Mouse (Mus musculus): Measurements from ENCODE around the gene Stard13. TPM values are rescaled to one million over a fixed set of nuclear protein-coding genes. Genes with fewer than 3 reads are reported as not detected.

Gene Stard13
- polyA plus RNA-seq, 1 experiment = 1.4 TPM

- 94% methylated on average over 3 of the region's 3 CpGs for WGBS
- H3K27ac ChIP-seq (ENCODE audit: insufficient read depth, low read length) = no peak overlapping the region
- DNase-seq (ENCODE audit: low read depth in 1 of 2, low spot score in 2 of 2) = no peak
- H3K4me3 ChIP-seq (ENCODE audit: extremely low read depth, insufficient read depth, insufficient read length) = no peak overlapping the region
- no peaks in the 10 kb centered on the region for H3K4me1 ChIP-seq (ENCODE audit: control insufficient read depth, insufficient read depth, insufficient read length)
- H3K27me3 ChIP-seq (ENCODE audit: control insufficient read depth, insufficient read depth, low read length) = no peaks in the 10 kb centered on the region
- no peaks in the 10 kb centered on the region for H3K36me3 ChIP-seq (ENCODE audit: control insufficient read depth, insufficient read depth, low read length)
- TF ChIP-seq POLR2A (IDR thresholded peaks at IDR 0.05; ENCODE audit: low read depth, low read length) (no peak), CTCF (IDR thresholded peaks at IDR 0.05; ENCODE audit: extremely low read depth, insufficient read depth, insufficient read length, insufficient replicate concordance) (no peak)
Measured at GRCm38 (mm10) chr5:151162642-151163041, 71.0 kb downstream of the Stard13 start.

GRCm38 (mm10) chr5:151155247-151155646 lies 78.4 kb downstream of the Stard13 start:
- no peak overlapping the region for H3K27ac ChIP-seq (ENCODE audit: insufficient read depth, low read length)
- no peak overlapping the region for H3K4me3 ChIP-seq (ENCODE audit: extremely low read depth, insufficient read depth, insufficient read length)
- H3K27me3 ChIP-seq (ENCODE audit: control insufficient read depth, insufficient read depth, low read length) = no peaks in the 10 kb centered on the region
- 92% methylated on average over 1 of the region's 1 CpGs for WGBS
- H3K36me3 ChIP-seq (ENCODE audit: control insufficient read depth, insufficient read depth, low read length) = no peaks in the 10 kb centered on the region
- TF ChIP-seq CTCF (IDR thresholded peaks at IDR 0.05; ENCODE audit: extremely low read depth, insufficient read depth, insufficient read length, insufficient replicate concordance) = no peak
- no peak for TF ChIP-seq POLR2A (IDR thresholded peaks at IDR 0.05; ENCODE audit: low read depth, low read length)
- DNase-seq (ENCODE audit: low read depth in 1 of 2, low spot score in 2 of 2) = no peak
- no peaks in the 10 kb centered on the region for H3K4me1 ChIP-seq (ENCODE audit: control insufficient read depth, insufficient read depth, insufficient read length)

DNA sequence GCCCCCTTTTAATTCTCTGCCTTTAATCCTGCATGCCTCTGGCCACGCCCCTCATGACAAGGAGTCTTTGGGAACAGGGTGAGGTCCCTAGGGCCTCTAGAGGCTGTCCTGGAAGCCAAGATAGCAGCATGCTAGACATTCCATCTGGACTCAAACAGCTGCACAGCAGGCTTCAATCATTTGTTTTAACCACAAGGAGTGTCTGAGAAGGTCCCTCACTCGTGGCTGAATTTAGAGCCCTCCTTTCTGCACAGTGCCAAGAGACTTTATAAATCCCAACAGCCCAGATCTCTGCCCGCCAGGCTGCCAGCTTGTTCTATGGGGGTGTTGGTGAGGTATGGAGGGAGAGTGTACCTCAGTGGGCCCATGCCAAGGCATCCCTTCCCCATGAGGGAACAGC lies 78.9 kb downstream of the Stard13 start:
- no peaks in the 10 kb centered on the region for H3K27me3 ChIP-seq (ENCODE audit: control insufficient read depth, insufficient read depth, low read length)

DNA sequence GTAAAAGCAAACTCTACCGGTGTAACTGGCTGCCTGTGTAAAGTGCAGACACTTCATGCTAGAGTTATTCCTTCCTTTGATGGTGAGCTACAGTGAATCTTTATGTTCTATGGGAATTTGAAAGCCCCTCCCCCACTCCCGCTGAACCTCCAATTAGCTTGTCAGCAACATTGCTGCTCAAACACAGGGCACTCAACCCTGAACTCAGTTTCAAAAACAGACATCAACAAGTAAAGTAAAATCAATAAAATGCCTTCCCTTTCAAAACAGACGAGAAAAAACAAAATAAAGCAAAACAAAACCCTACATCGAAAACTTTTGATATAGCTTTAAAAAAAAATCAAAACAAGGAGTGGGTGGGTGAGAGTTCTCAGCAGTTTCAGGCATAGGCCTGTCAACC lies 79.6 kb downstream of the Stard13 start:
- DNase-seq (ENCODE audit: low read depth in 1 of 2, low spot score in 2 of 2) = no peak
- WGBS = 84% methylated on average over 4 of the region's 4 CpGs
- H3K4me3 ChIP-seq (ENCODE audit: extremely low read depth, insufficient read depth, insufficient read length) = no peak overlapping the region

More for the DNA sequence above, 78.9 kb downstream of the Stard13 start:
- WGBS = 64% methylated on average over 3 of the region's 3 CpGs
- Histone ChIP-seq H3K4me1 (ENCODE audit: control insufficient read depth, insufficient read depth, insufficient read length) (no peaks in the 10 kb centered on the region), H3K36me3 (ENCODE audit: control insufficient read depth, insufficient read depth, low read length) (no peaks in the 10 kb centered on the region), H3K27ac (ENCODE audit: insufficient read depth, low read length) (no peak overlapping the region), H3K4me3 (ENCODE audit: extremely low read depth, insufficient read depth, insufficient read length) (no peak overlapping the region)
- DNase-seq (ENCODE audit: low read depth in 1 of 2, low spot score in 2 of 2) = no peak
- TF ChIP-seq POLR2A (IDR thresholded peaks at IDR 0.05; ENCODE audit: low read depth, low read length) = no peak
- TF ChIP-seq CTCF (IDR thresholded peaks at IDR 0.05; ENCODE audit: extremely low read depth, insufficient read depth, insufficient read length, insufficient replicate concordance) = no peak

DNA sequence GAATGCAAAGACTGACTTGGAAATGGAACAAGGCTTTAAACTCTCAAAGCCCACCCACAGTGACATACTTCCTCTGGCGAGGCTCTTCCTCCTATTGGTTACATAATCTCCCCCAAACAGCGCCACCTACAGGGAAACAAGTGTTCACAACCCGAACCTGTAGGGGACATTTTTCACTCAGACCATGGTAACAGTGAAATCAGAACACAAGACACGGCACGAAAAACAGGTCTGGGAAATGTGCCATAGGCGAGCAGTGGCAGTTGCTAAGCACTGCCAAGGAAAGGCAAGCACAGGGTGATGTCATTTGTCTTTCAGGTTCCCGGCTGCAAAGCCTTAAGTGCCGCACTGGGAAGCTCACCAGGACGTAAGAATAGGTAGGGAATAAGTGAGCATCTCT lies 82.1 kb downstream of the Stard13 start:
- H3K4me3 ChIP-seq (ENCODE audit: extremely low read depth, insufficient read depth, insufficient read length) = no peak overlapping the region
- no peak for DNase-seq (ENCODE audit: low read depth in 1 of 2, low spot score in 2 of 2)
- WGBS = 92% methylated on average over 9 of the region's 9 CpGs

More for the DNA sequence above, 79.6 kb downstream of the Stard13 start:
- Histone ChIP-seq H3K4me1 (ENCODE audit: control insufficient read depth, insufficient read depth, insufficient read length) (no peaks in the 10 kb centered on the region), H3K27me3 (ENCODE audit: control insufficient read depth, insufficient read depth, low read length) (no peaks in the 10 kb centered on the region), H3K27ac (ENCODE audit: insufficient read depth, low read length) (no peak overlapping the region), H3K36me3 (ENCODE audit: control insufficient read depth, insufficient read depth, low read length) (no peaks in the 10 kb centered on the region)
- TF ChIP-seq POLR2A (IDR thresholded peaks at IDR 0.05; ENCODE audit: low read depth, low read length) (no peak), CTCF (IDR thresholded peaks at IDR 0.05; ENCODE audit: extremely low read depth, insufficient read depth, insufficient read length, insufficient replicate concordance) (no peak)

GRCm38 (mm10) chr5:151149509-151149908 lies 84.1 kb downstream of the Stard13 start:
- H3K36me3 ChIP-seq (ENCODE audit: control insufficient read depth, insufficient read depth, low read length) = no peaks in the 10 kb centered on the region
- no peaks in the 10 kb centered on the region for H3K27me3 ChIP-seq (ENCODE audit: control insufficient read depth, insufficient read depth, low read length)
- DNase-seq (ENCODE audit: low read depth in 1 of 2, low spot score in 2 of 2) = no peak
- no peak overlapping the region for H3K27ac ChIP-seq (ENCODE audit: insufficient read depth, low read length)
- TF ChIP-seq POLR2A (IDR thresholded peaks at IDR 0.05; ENCODE audit: low read depth, low read length) (no peak), CTCF (IDR thresholded peaks at IDR 0.05; ENCODE audit: extremely low read depth, insufficient read depth, insufficient read length, insufficient replicate concordance) (no peak)
- 88% methylated on average over 8 of the region's 8 CpGs for WGBS
- no peaks in the 10 kb centered on the region for H3K4me1 ChIP-seq (ENCODE audit: control insufficient read depth, insufficient read depth, insufficient read length)
- H3K4me3 ChIP-seq (ENCODE audit: extremely low read depth, insufficient read depth, insufficient read length) = no peak overlapping the region

More for the DNA sequence above, 82.1 kb downstream of the Stard13 start:
- no peaks in the 10 kb centered on the region for H3K4me1 ChIP-seq (ENCODE audit: control insufficient read depth, insufficient read depth, insufficient read length)
- H3K27me3 ChIP-seq (ENCODE audit: control insufficient read depth, insufficient read depth, low read length) = no peaks in the 10 kb centered on the region
- TF ChIP-seq POLR2A (IDR thresholded peaks at IDR 0.05; ENCODE audit: low read depth, low read length) = no peak
- TF ChIP-seq CTCF (IDR thresholded peaks at IDR 0.05; ENCODE audit: extremely low read depth, insufficient read depth, insufficient read length, insufficient replicate concordance) = no peak
- no peaks in the 10 kb centered on the region for H3K36me3 ChIP-seq (ENCODE audit: control insufficient read depth, insufficient read depth, low read length)
- H3K27ac ChIP-seq (ENCODE audit: insufficient read depth, low read length) = no peak overlapping the region

DNA sequence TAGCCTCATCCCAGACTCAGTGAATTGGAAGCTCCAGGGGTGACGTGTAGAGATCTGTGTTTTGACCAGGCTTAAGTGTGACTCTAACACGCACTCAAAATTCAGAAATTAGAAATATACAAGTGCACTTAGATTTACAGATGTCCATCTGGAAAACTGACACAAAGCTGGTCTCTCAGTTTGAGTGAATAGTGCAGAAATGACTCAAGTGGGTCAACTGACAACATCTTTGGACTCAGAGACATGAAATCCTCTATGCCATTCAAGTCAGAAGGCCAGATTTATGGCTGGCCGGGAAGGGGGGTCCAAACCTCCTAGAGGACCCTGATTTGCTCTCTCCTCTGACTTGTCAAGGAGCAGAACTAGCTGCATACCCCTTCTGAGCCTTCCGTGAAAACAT lies 85.6 kb downstream of the Stard13 start:
- 86% methylated on average over 4 of the region's 4 CpGs for WGBS
- no peaks in the 10 kb centered on the region for H3K36me3 ChIP-seq (ENCODE audit: control insufficient read depth, insufficient read depth, low read length)
- no peak overlapping the region for H3K27ac ChIP-seq (ENCODE audit: insufficient read depth, low read length)
- no peak for DNase-seq (ENCODE audit: low read depth in 1 of 2, low spot score in 2 of 2)
- H3K27me3 ChIP-seq (ENCODE audit: control insufficient read depth, insufficient read depth, low read length) = no peaks in the 10 kb centered on the region
- H3K4me1 ChIP-seq (ENCODE audit: control insufficient read depth, insufficient read depth, insufficient read length) = no peaks in the 10 kb centered on the region
- H3K4me3 ChIP-seq (ENCODE audit: extremely low read depth, insufficient read depth, insufficient read length) = no peak overlapping the region
- TF ChIP-seq POLR2A (IDR thresholded peaks at IDR 0.05; ENCODE audit: low read depth, low read length) = no peak
- no peak for TF ChIP-seq CTCF (IDR thresholded peaks at IDR 0.05; ENCODE audit: extremely low read depth, insufficient read depth, insufficient read length, insufficient replicate concordance)
